Mouse (Mus musculus): ENCODE measurements around the gene Clpsl2.

GRCm38 (mm10) chr17:28506895-28507294 is 42.3 kb upstream of the Clpsl2 start:
- TF ChIP-seq ZNF384 (IDR thresholded peaks at IDR 0.05; ENCODE audit: low read depth, low read length) (no peak), CHD2 (IDR thresholded peaks at IDR 0.05; ENCODE audit: low read depth, low read length) (no peak)
